Mouse (Mus musculus) CH12.LX (cell line): ENCODE data around the gene Paqr6.

Experiments used
- ZC3H11A ChIP-seq: IDR thresholded peaks from 2 replicates; pipeline ENCODE4 v1.6.1; 2012; ENCODE audit warnings: low read depth, mild to moderate bottlenecking, inconsistent platforms, low read length, improper control_type of control experiment
- ZNF384 ChIP-seq: IDR thresholded peaks from 2 replicates; pipeline ENCODE4 v1.6.1; 2012; ENCODE audit warnings: low read depth, low read length, improper control_type of control experiment, inconsistent platforms

- TF ChIP-seq ZC3H11A = no peak
- no peak for TF ChIP-seq ZNF384
Observed at GRCm38 (mm10) chr3:88324951-88325405, 39.4 kb upstream of the Paqr6 start, which contains the start of gene Glmp.
